14 mouse cellular contexts compared by ENCODE assay signal in the genomic region with DNA sequence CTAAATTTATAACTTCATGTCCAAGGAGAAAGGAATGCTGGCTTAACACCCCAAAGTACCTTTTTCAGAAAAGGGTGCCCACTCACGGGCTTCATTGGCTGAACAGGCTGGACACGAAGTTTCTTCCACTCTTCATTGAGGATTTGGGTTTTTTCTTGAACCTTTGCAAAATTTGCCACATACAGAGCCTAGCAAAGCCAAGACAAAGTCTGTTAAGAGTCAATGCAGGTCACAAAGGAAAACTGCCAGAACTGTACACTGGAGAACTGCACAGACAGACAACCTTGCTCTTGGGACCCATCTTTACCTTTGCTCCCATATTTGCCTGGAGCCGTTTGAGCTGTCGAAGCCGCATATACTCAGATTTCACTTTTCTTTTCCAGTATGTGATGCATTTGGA. TPM values are rescaled to one million over a fixed set of nuclear protein-coding genes. Genes with fewer than 3 reads are reported as not detected.
"Had no signal": no experiment of that assay in that cellular context is flagged by ENCODE, and none has a peak within 500 bp of the region (broad histone marks: within the 10 kb centered on the region; RNA-seq: fewer than 3 reads in every experiment).

No protein-coding gene starts in this region.

- H3K27me3 ChIP-seq: intestine, embryonic 15.5 days; limb, embryonic 13.5 days; liver, embryonic 12.5 days; liver, embryonic 15.5 days had no signal

- H3K4me3 ChIP-seq: intestine, embryonic 15.5 days; limb, embryonic 10.5 days; limb, embryonic 13.5 days; liver, embryonic 12.5 days; liver, embryonic 15.5 days had no signal

- H3K9me3 ChIP-seq: intestine, embryonic 15.5 days; limb, embryonic 10.5 days; limb, embryonic 13.5 days; liver, embryonic 12.5 days; liver, embryonic 15.5 days had no signal

- DNase-seq: liver; lung, adult 2 months; lung, postnatal 14 days; lung, postnatal 4 days; midbrain, embryonic 14.5 days; thymus, adult 18-20 months; thymus, postnatal 36 days had no signal

- H3K27ac ChIP-seq: intestine, embryonic 15.5 days; kidney, postnatal 0 days; limb, embryonic 10.5 days; limb, embryonic 13.5 days; liver, embryonic 12.5 days; liver, embryonic 15.5 days had no signal

- ATAC-seq: intestine, embryonic 15.5 days; liver, embryonic 12.5 days had no signal

- H3K4me2 ChIP-seq: intestine, embryonic 15.5 days; limb, embryonic 13.5 days; liver, embryonic 12.5 days; liver, embryonic 15.5 days; midbrain, embryonic 11.5 days had no signal

- H3K4me1 ChIP-seq: limb, embryonic 10.5 days; limb, embryonic 13.5 days had no signal

- H3K9ac ChIP-seq: intestine, embryonic 15.5 days; limb, embryonic 13.5 days; liver, embryonic 12.5 days; liver, embryonic 15.5 days had no signal

RNA-seq across cellular contexts. Expression of a gene that starts 41.7 kb away (rescaled TPM):
- polyA plus RNA-seq: limb, embryonic 10.5 days; midbrain, embryonic 11.5 days; midbrain, embryonic 14.5 days had no signal
